Mouse (Mus musculus) testis, adult 10 weeks (tissue): ENCODE measurements around the gene Afg3l1. TPM values are rescaled to one million over a fixed set of nuclear protein-coding genes. Genes with fewer than 3 reads are reported as not detected.

Experiments
- polyA plus RNA-seq: library from polyadenylated mRNA; stranded (reverse); fragments of 350-450 nt; fragmentation: Illumina TruSeq; extraction: RNeasy Lipid Tissue Mini Kit (QIAGEN cat#74804); gene quantifications from one replicate; pipeline ENCODE4 v1.2.3, GENCODE M21; 2014; ENCODE audit warnings: low read depth, low replicate concordance

Afg3l1 gene
- 7.6 TPM for polyA plus RNA-seq

DNA sequence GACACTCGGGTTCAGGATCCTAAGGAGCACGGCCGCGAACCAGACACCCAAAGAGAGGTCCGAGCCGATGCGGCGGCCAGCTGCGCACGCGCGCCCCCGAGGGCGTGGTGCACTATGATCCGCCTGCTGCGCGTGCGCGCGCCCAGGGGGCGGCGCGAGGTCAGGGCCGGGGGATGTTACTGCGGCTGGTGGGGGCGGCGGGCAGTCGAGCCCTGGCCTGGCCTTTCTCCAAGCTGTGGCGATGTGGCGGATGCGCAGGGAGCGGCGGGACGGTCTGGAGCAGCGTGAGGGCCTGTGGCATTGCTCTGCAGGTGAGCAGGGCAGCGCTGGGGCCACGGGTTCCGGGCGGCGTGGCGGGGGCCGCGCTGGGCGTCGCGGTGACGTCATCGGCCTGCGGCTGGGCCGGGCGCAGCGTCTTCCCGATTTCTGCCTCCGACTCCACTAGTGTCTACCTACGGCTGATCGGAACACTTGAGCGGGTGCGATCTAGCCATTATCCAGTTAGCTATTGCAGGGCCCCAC, at the start of gene Afg3l1:
Gene Afg3l1 (plus strand): TSS at position 167 of the 522 bp plus-strand sequence.

DNA sequence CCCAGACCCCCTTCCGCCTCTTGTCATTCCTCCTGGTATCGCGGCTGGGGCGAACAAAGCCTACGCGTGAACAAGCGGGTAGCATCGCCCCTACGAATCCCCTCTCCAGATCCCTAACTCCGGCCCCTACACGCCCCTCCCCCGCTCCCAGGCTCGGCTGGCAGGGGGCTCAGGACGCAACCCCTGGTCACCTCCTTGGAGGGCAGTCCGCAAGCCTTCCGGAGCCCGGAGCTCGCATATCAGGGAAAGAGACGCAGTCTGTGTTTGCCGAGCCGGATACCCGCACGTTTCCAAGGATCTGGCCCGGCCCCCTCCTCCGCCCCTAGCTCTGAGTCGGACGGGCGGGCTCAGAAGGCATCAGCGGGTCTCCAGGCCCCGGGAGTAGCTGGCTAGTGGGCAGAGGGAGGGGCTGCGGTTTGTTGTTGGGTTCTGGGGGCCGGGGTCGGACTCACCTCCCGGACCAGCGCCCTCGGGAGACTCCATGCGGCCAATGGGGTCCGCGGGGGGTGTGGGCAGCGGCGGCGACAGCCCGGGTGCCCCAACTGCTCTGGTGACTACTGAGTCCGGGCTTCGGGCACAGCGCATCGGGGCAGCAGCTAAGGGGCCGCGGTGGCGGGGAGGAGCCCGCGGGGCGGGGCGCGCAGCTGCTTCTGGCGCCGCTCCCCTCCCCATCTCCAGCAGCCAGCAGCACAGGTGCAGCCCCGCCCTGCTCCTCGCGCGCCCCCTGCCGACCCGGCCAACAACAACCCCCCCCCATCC, 37.3 kb downstream of the Afg3l1 start, which contains the start of gene Dbndd1:
Gene Dbndd1 (minus strand): TSS at position 683 of the 759 bp plus-strand sequence.

DNA sequence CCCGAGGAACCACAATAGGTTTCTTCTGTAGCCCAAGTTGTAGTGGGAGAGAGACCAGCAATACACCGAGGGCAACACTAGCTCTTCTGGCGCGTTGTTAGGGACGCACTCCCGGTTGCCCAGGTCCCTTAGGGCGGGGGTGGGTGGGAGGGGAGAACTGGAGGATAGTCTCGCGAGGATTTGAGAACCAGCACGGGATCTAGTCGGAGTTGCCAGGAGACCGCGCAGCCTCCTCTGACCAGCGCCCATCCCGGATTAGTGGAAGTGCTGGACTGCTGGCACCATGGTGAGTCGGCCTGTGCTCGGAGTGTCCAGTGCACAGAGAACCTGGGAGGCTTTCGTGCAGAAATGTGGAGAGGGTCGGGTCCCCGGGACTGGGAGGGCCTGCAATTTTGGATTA, 41.0 kb downstream of the Afg3l1 start, which contains the start of gene Gas8:
Gene Gas8 (plus strand): TSS at position 168 of the 400 bp plus-strand sequence.

Other genes with a start within 250 kb of the Afg3l1 start
- gene Spata2l, start 241.7 kb upstream of the Afg3l1 start, polyA plus RNA-seq = 1.2 TPM
- 0.52 TPM for gene Zfp276, start 223.7 kb upstream of the Afg3l1 start, polyA plus RNA-seq
- gene Vps9d1, start 223.6 kb upstream of the Afg3l1 start, polyA plus RNA-seq = 1.1 TPM
- gene Fanca, start 159.3 kb upstream of the Afg3l1 start, polyA plus RNA-seq = 3.4 TPM
- 1.1 TPM for gene Spire2, start 145.2 kb upstream of the Afg3l1 start, polyA plus RNA-seq
- gene Tcf25, start 104.2 kb upstream of the Afg3l1 start, polyA plus RNA-seq = 64.6 TPM
- not detected for gene Mc1r, start 70.8 kb upstream of the Afg3l1 start, polyA plus RNA-seq
- gene Tubb3, start 66.5 kb upstream of the Afg3l1 start, polyA plus RNA-seq = 2.6 TPM
- gene Def8, start 54.4 kb upstream of the Afg3l1 start, polyA plus RNA-seq = 0.35 TPM
- 6.0 TPM for gene Dbndd1, start 37.6 kb downstream of the Afg3l1 start, polyA plus RNA-seq
- gene Gas8, start 40.9 kb downstream of the Afg3l1 start, polyA plus RNA-seq = 10.6 TPM
- 9.1 TPM for gene Rhou, start 176.0 kb downstream of the Afg3l1 start, polyA plus RNA-seq